Mouse (Mus musculus) midbrain, embryonic 11.5 days (tissue): ENCODE results near the gene Wdr63. TPM values are rescaled to one million over a fixed set of nuclear protein-coding genes. Genes with fewer than 3 reads are reported as not detected.

ENCODE experiments used
- polyA plus RNA-seq: library from polyadenylated mRNA; unstranded; fragments of >200 nt; fragmentation: Nextera tagmentation; extraction: Ambion mirVana; gene quantifications from 2 replicates; pipeline ENCODE4 v1.2.1, GENCODE M21; 2014

Gene Wdr63
- polyA plus RNA-seq, 1 experiment from 2014 or later = not detected

Other genes with a start within 250 kb of the Wdr63 start
- gene Bcl10, start 185.3 kb downstream of the Wdr63 start, polyA plus RNA-seq = 57.4 and 59.2 TPM in 2 replicates
- 63.3 and 69.3 TPM in 2 replicates for gene 2410004B18Rik, start 170.1 kb downstream of the Wdr63 start, polyA plus RNA-seq
- 0.93 and 1.1 TPM in 2 replicates for gene Syde2, start 120.3 kb downstream of the Wdr63 start, polyA plus RNA-seq
- 3.6 and 5.1 TPM in 2 replicates for gene Mcoln3, start 9.3 kb upstream of the Wdr63 start, polyA plus RNA-seq
- gene Mcoln2, start 41.7 kb upstream of the Wdr63 start, polyA plus RNA-seq = 0.37 and 0.46 TPM in 2 replicates
- 0.37 and 0.41 TPM in 2 replicates for gene Lpar3, start 112.8 kb upstream of the Wdr63 start, polyA plus RNA-seq